Mouse (Mus musculus) CD4-positive helper T cell, adult 2 months (primary cell): ENCODE results near the gene Med13l.
"Not testable (repeated sequence)": the region's sequence is repeated elsewhere in the genome, so short reads cannot be mapped to it uniquely, and the experiment has no call there.

Source experiments
- DNase-seq: peaks from one replicate; pipeline ENCODE4 v3.0.0-alpha.2; 2012; ENCODE audit warnings: low read depth, missing footprints, low spot score

Gene Med13l

GRCm38 (mm10) chr5:118628211-118628610 lies 67.7 kb downstream of the Med13l start:
- DNase-seq = no peak

GRCm38 (mm10) chr5:118632346-118632745 lies 71.9 kb downstream of the Med13l start:
- no peak for DNase-seq

- DNase-seq = no peak
Measured at GRCm38 (mm10) chr5:118633106-118633505, 72.6 kb downstream of the Med13l start.

GRCm38 (mm10) chr5:118635476-118636187 lies 75.2 kb downstream of the Med13l start:
- no peak for DNase-seq

GRCm38 (mm10) chr5:118636399-118637369 lies 76.2 kb downstream of the Med13l start:
- DNase-seq = no peak

- no peak for DNase-seq
Measured at GRCm38 (mm10) chr5:118637931-118638330, 77.5 kb downstream of the Med13l start.

- no peak for DNase-seq
Measured at GRCm38 (mm10) chr5:118638534-118639109, 78.1 kb downstream of the Med13l start.

- DNase-seq = no peak
Measured at GRCm38 (mm10) chr5:118639117-118639707, 78.7 kb downstream of the Med13l start.

GRCm38 (mm10) chr5:118644041-118644440 lies 83.6 kb downstream of the Med13l start:
- no peak for DNase-seq

GRCm38 (mm10) chr5:118644511-118644910 lies 84.0 kb downstream of the Med13l start:
- DNase-seq = no peak

- DNase-seq = peak; percentile 29
Measured at GRCm38 (mm10) chr5:118645196-118645805, 84.8 kb downstream of the Med13l start.

GRCm38 (mm10) chr5:118646897-118647296 lies 86.4 kb downstream of the Med13l start:
- DNase-seq = no peak

- no peak for DNase-seq
Measured at GRCm38 (mm10) chr5:118647384-118647783, 86.9 kb downstream of the Med13l start.

- no peak for DNase-seq
Measured at GRCm38 (mm10) chr5:118649215-118650006, 88.9 kb downstream of the Med13l start.

GRCm38 (mm10) chr5:118650007-118650548 lies 89.6 kb downstream of the Med13l start:
- DNase-seq = no peak

GRCm38 (mm10) chr5:118650746-118651145 lies 90.3 kb downstream of the Med13l start:
- no peak for DNase-seq

GRCm38 (mm10) chr5:118652611-118653010 lies 92.1 kb downstream of the Med13l start:
- DNase-seq = no peak

GRCm38 (mm10) chr5:118653119-118653518 lies 92.6 kb downstream of the Med13l start:
- DNase-seq = not testable (repeated sequence)

- DNase-seq = no peak
Measured at GRCm38 (mm10) chr5:118654599-118654998, 94.1 kb downstream of the Med13l start.

- peak; percentile 39 for DNase-seq
Measured at GRCm38 (mm10) chr5:118655025-118655424, 94.5 kb downstream of the Med13l start.
